Mouse (Mus musculus): Measurements from ENCODE around the gene Pcyt2. TPM values are rescaled to one million over a fixed set of nuclear protein-coding genes. Genes with fewer than 3 reads are reported as not detected.
"Not testable (repeated sequence)": the region's sequence is repeated elsewhere in the genome, so short reads cannot be mapped to it uniquely, and the experiment has no call there.

The Pcyt2 gene
- polyA plus RNA-seq, 1 experiment from 2014 or later, result 93.9 TPM

DNA sequence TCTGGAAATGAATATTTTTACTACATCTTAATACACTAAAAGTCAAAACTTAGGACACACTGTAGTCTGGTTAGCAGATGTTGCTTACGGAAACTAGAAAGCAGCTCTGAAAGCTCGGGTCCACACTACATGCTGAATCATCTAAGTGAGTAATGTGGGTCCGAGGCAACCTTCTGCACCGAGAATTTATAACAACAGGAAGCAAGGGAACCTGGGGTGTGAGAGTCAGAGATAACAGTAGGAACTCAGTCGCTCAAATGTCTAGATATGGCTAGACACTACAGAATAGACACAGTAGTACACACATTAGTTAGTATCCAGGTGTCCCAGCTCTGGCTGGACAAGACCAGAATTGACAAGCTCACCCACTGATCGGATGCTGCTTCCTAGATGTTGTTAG is 29.2 kb downstream of the Pcyt2 start:
- ATAC-seq (no peak), DNase-seq (ENCODE audit: low spot score) (no peak)
- TF ChIP-seq CTCF (IDR thresholded peaks at IDR 0.05) (no peak), EP300 (IDR thresholded peaks at IDR 0.05) (no peak)
- 87% methylated on average over 6 of the region's 6 CpGs for WGBS
- H3K9ac ChIP-seq (replicated peaks; ENCODE audit: low read depth), result no peak overlapping the region
- peaks cover 25% of the 10 kb centered on the region for H3K36me3 ChIP-seq (ENCODE audit: insufficient read depth, low read length)
- H3K4me1 ChIP-seq (ENCODE audit: insufficient read depth, low read depth, low read length), result no peaks in the 10 kb centered on the region
- no peaks in the 10 kb centered on the region for H3K27me3 ChIP-seq (replicated peaks; ENCODE audit: insufficient read depth, low read length)
- no peak overlapping the region for H3K4me2 ChIP-seq (replicated peaks; ENCODE audit: low read depth, low read length)
- no peak overlapping the region for H3K27ac ChIP-seq (ENCODE audit: low read length)
- no peaks in the 10 kb centered on the region for H3K9me3 ChIP-seq (ENCODE audit: low read length)
- no peak overlapping the region for H3K4me3 ChIP-seq (ENCODE audit: low read depth, low read length)

- Histone ChIP-seq H3K4me1 (ENCODE audit: insufficient read depth, low read depth, low read length) (peaks cover 10% of the 10 kb centered on the region), H3K4me2 (replicated peaks; ENCODE audit: low read depth, low read length) (no peak overlapping the region), H3K4me3 (ENCODE audit: low read depth, low read length) (no peak overlapping the region), H3K36me3 (ENCODE audit: insufficient read depth, low read length) (peaks cover 10% of the 10 kb centered on the region), H3K9ac (replicated peaks; ENCODE audit: low read depth) (no peak overlapping the region), H3K9me3 (ENCODE audit: low read length) (no peaks in the 10 kb centered on the region), H3K27ac (ENCODE audit: low read length) (no peak overlapping the region), H3K27me3 (replicated peaks; ENCODE audit: insufficient read depth, low read length) (no peaks in the 10 kb centered on the region)
- TF ChIP-seq EP300 (IDR thresholded peaks at IDR 0.05) (no peak), CTCF (IDR thresholded peaks at IDR 0.05) (no peak)
- DNase-seq (ENCODE audit: low spot score), result no peak
- WGBS, result 97% methylated on average over 1 of the region's 1 CpGs
- no peak for ATAC-seq
Observed at GRCm38 (mm10) chr11:120583937-120584336, 33.8 kb downstream of the Pcyt2 start.

DNA sequence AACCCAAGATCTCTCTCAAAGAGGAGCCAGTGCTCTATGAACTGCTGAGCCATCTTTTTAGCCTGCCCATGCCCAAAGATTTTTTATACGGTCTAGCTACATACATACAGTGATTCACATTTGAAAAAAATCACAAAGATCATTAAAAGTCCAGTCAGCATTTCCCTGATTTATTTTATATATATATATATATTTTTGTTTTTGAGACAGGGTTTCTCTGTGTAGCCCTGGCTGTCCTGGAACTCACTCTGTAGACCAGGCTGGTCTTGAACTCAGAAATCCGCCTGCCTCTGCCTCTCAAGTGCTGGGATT is 34.8 kb downstream of the Pcyt2 start:
- WGBS, result 96% methylated on average over 2 of the region's 2 CpGs

GRCm38 (mm10) chr11:120582268-120582981 is 35.3 kb downstream of the Pcyt2 start:
- ATAC-seq (no peak), DNase-seq (ENCODE audit: low spot score) (peak; percentile 49)
- H3K4me2 ChIP-seq (replicated peaks; ENCODE audit: low read depth, low read length), result peak overlapping the region; percentile 79
- WGBS, result 70% methylated on average over 8 of the region's 8 CpGs
- peak overlapping the region; percentile 95 for H3K27ac ChIP-seq (ENCODE audit: low read length)
- H3K9ac ChIP-seq (replicated peaks; ENCODE audit: low read depth), result no peak overlapping the region
- no peaks in the 10 kb centered on the region for H3K27me3 ChIP-seq (replicated peaks; ENCODE audit: insufficient read depth, low read length)
- H3K4me1 ChIP-seq (ENCODE audit: insufficient read depth, low read depth, low read length), result peaks cover 10% of the 10 kb centered on the region
- peaks cover 17% of the 10 kb centered on the region for H3K36me3 ChIP-seq (ENCODE audit: insufficient read depth, low read length)
- no peaks in the 10 kb centered on the region for H3K9me3 ChIP-seq (ENCODE audit: low read length)
- TF ChIP-seq EP300 (IDR thresholded peaks at IDR 0.05) (no peak), CTCF (IDR thresholded peaks at IDR 0.05) (peak; percentile 68)
- peak overlapping the region; percentile 87 for H3K4me3 ChIP-seq (ENCODE audit: low read depth, low read length)

More for the DNA sequence above, 34.8 kb downstream of the Pcyt2 start:
- H3K9ac ChIP-seq (replicated peaks; ENCODE audit: low read depth); ATAC-seq; H3K27ac ChIP-seq (ENCODE audit: low read length); H3K9me3 ChIP-seq (ENCODE audit: low read length); DNase-seq (ENCODE audit: low spot score); H3K4me3 ChIP-seq (ENCODE audit: low read depth, low read length); H3K27me3 ChIP-seq (replicated peaks; ENCODE audit: insufficient read depth, low read length); H3K4me2 ChIP-seq (replicated peaks; ENCODE audit: low read depth, low read length): not testable (repeated sequence)
- peaks cover 10% of the 10 kb centered on the region for H3K4me1 ChIP-seq (ENCODE audit: insufficient read depth, low read depth, low read length)
- peaks cover 14% of the 10 kb centered on the region for H3K36me3 ChIP-seq (ENCODE audit: insufficient read depth, low read length)

- Histone ChIP-seq H3K4me2 (replicated peaks; ENCODE audit: low read depth, low read length) (peak within 1 kb of the TSS; percentile 79), H3K9me3 (ENCODE audit: low read length) (no peaks in the 10 kb centered on the region), H3K4me3 (ENCODE audit: low read depth, low read length) (peak within 1 kb of the TSS; percentile 87), H3K27ac (ENCODE audit: low read length) (peak within 1 kb of the TSS; percentile 95), H3K4me1 (ENCODE audit: insufficient read depth, low read depth, low read length) (peaks cover 10% of the 10 kb centered on the region), H3K36me3 (ENCODE audit: insufficient read depth, low read length) (peaks cover 17% of the 10 kb centered on the region), H3K9ac (replicated peaks; ENCODE audit: low read depth) (peak within 1 kb of the TSS; percentile 86), H3K27me3 (replicated peaks; ENCODE audit: insufficient read depth, low read length) (no peaks in the 10 kb centered on the region)
- WGBS, result 4% methylated on average over 46 of the region's 75 CpGs
- DNase-seq (ENCODE audit: low spot score) (peak; percentile 89), ATAC-seq (peak; percentile 80)
- TF ChIP-seq EP300 (IDR thresholded peaks at IDR 0.05), result no peak
- TF ChIP-seq CTCF (IDR thresholded peaks at IDR 0.05), result peak; percentile 66
Observed at GRCm38 (mm10) chr11:120581490-120582267, 36.1 kb downstream of the Pcyt2 start, which contains the start of gene Arhgdia. TSS of gene Arhgdia (minus strand) at chr11:120581624.

- ATAC-seq (peak; percentile 72), DNase-seq (ENCODE audit: low spot score) (peak; percentile 60)
- Histone ChIP-seq H3K27ac (ENCODE audit: low read length) (peak overlapping the region; percentile 95), H3K36me3 (ENCODE audit: insufficient read depth, low read length) (peaks cover 17% of the 10 kb centered on the region; the same call in 1 of the 2 replicates), H3K4me2 (replicated peaks; ENCODE audit: low read depth, low read length) (peak overlapping the region; percentile 79), H3K9me3 (ENCODE audit: low read length) (no peaks in the 10 kb centered on the region), H3K9ac (replicated peaks; ENCODE audit: low read depth) (peak overlapping the region; percentile 86), H3K27me3 (replicated peaks; ENCODE audit: insufficient read depth, low read length) (no peaks in the 10 kb centered on the region), H3K4me1 (ENCODE audit: insufficient read depth, low read depth, low read length) (peaks cover 10% of the 10 kb centered on the region), H3K4me3 (ENCODE audit: low read depth, low read length) (peak overlapping the region; percentile 87)
- TF ChIP-seq EP300 (IDR thresholded peaks at IDR 0.05) (no peak), CTCF (IDR thresholded peaks at IDR 0.05) (no peak)
- 0% methylated on average over 24 of the region's 44 CpGs for WGBS
Observed at GRCm38 (mm10) chr11:120580871-120581331, 36.8 kb downstream of the Pcyt2 start.
